Mouse (Mus musculus): ENCODE results near the gene Fcho2.

The Fcho2 gene

GRCm38 (mm10) chr13:98804480-98804879, 10.8 kb downstream of the Fcho2 start:
- no peak for DNase-seq (ENCODE audit: low spot score)

- no peak for DNase-seq (ENCODE audit: low spot score)
Measured at GRCm38 (mm10) chr13:98803699-98804098, 11.6 kb downstream of the Fcho2 start.

GRCm38 (mm10) chr13:98802957-98803356, 12.3 kb downstream of the Fcho2 start:
- no peak for DNase-seq (ENCODE audit: low spot score)

- DNase-seq (ENCODE audit: low spot score): no peak
Measured at GRCm38 (mm10) chr13:98795511-98795910, 19.7 kb downstream of the Fcho2 start.

- DNase-seq (ENCODE audit: low spot score): no peak
Measured at GRCm38 (mm10) chr13:98792864-98793263, 22.4 kb downstream of the Fcho2 start.

- no peak for DNase-seq (ENCODE audit: low spot score)
Measured at GRCm38 (mm10) chr13:98791693-98792092, 23.6 kb downstream of the Fcho2 start.

DNA sequence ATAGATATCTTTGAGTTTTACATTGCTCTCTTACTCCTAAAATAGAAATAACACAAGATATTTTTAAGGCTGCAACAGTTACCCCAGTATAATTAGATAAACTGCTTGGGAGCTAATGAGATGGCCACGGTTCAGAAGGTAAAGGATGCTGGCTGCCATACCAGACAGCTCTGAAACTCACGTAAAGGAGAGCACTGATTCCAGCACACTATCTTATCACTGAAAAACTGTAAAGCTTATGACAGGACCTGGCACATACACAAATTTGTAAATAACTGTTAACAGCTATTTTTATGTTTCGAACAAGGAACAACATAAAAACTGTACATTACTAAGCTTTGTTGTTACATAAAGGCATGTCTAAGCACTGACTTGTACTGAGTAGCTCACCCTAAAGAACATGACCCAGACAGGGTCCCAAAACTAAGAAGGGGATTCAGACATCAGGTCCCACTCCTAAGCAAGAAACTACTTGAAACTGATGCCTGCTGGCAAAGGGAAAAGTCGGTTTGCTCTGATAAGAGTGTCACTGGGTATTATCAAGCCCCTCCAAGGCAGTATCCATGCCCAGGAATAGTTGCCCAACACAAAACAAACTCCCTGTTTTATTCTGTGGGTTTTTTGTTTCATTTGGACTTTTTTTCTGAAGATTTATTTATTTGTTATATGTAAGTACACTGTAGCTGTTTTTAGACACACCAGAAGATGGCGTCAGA, 28.1 kb downstream of the Fcho2 start:
- DNase-seq (ENCODE audit: low spot score): no peak

DNA sequence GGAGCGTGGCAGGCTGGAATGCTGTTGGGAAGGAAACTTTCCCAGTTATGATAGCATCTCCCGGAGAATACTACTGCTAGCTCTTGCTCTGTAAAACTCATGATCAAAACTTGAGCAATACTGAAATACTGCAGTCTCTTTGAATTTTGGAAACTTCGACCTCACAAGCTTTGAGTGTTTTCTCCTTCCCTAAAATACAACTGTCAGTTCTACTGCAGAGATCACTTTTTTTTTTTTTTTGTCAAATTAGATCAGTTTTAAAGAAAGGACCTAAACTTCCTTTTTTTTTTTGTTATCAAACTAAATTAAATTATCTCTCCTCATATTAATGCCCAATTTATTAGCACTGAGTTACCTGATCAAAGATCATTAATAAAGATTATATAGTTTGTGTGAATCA, 37.3 kb downstream of the Fcho2 start:
- no peak for DNase-seq (ENCODE audit: low spot score)

GRCm38 (mm10) chr13:98771484-98771883, 43.8 kb downstream of the Fcho2 start:
- DNase-seq (ENCODE audit: low spot score): no peak

DNA sequence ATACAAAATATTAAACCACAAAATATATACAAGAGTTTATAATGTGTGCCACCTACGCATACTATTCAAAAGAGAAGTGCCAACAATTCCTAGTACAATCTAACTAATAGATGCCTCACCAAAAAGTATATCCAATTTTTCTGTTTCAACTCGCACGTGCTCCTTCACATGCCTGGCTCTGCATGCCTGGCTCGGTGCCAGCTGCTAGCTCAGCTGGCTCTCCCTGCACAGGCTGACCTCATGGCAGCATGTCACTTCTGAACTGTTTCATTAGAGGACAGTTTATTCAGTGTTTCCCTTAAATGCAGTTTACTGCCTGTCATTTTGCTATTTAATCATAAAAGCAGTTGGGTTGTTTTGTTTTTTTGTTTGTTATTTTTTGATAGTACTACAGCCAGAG, 46.9 kb downstream of the Fcho2 start:
- DNase-seq (ENCODE audit: low spot score): peak; percentile 49

DNA sequence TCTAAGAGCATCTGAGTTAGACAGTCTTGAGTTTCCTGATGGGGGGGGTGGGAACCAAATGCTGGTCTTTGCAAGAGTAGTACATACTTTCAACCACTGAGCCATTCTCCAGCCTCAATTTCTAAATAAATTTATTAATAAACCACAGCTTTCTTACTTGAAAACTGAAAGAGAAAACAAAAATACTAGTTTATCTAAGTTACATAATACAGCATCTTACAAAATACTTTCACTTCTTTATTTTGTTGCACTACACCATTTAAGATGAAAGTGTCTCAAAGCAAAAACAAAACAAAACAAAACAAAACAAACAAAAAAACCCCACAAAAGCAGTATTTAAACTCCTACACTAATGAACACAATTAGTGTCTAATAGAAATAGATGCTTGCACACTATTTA, 53.5 kb downstream of the Fcho2 start:
- DNase-seq (ENCODE audit: low spot score): no peak

GRCm38 (mm10) chr13:98755886-98756285, 59.4 kb downstream of the Fcho2 start:
- DNase-seq (ENCODE audit: low spot score): no peak

- DNase-seq (ENCODE audit: low spot score): no peak
Measured at GRCm38 (mm10) chr13:98744679-98745078, 70.6 kb downstream of the Fcho2 start.

GRCm38 (mm10) chr13:98743829-98744228, 71.4 kb downstream of the Fcho2 start:
- DNase-seq (ENCODE audit: low spot score): no peak

GRCm38 (mm10) chr13:98743214-98743613, 72.0 kb downstream of the Fcho2 start:
- no peak for DNase-seq (ENCODE audit: low spot score)

- DNase-seq (ENCODE audit: low spot score): no peak
Measured at GRCm38 (mm10) chr13:98738213-98738612, 77.0 kb downstream of the Fcho2 start.

DNA sequence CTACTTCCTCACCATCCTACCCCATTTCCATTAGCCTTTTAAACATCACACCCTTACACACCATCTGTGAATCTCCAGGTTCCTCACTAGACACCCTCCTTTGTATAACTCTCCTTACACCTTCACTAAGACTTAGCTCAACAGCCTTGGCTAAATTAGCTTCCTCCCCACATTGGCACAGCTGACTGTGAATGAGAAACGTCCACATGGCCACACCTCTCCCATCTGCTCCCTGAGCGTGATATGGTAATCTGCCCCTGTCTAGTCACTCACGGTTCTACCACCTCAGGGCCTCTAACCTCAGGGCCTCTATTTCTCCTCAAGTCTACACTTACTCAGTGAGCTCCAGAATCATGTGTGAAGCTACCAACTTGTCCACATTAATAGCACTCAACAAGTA, 82.0 kb downstream of the Fcho2 start:
- no peak for DNase-seq (ENCODE audit: low spot score)

DNA sequence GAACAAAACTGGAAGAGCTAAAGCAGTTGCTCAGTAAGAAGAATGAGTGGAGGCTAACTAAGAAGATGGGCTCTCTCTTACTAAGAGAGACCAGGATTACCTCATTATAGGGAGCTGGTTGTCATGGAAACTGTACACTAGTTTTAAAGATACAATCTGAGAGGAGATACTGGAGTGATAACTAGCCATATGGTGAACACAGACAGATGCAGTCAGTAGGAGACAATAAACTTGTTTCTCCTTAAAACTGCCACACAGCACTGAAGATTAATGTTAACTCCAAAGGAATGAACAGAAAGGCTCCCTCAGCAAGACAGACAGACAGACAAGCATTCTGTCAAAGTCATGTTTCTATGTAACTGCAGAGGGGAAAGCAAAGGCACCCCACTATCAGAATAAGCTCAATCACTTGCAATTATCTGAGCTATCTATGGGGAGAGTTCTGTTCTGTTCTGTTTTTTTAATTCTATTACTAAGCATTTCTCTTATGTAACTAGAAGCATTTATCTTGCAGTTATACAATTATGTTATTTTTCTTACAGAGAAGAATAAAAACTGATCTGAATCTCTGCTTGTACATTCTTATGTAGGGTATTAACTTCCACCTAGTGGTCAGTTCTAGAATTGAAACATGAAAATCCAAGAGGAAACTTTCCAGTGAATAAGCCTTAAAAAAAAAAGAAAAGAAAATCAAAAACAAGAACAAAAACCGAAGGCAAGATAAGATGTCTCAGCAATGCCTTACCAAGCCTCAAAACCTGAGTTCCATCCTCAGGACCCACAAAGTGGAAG, 85.8 kb downstream of the Fcho2 start:
- no peak for DNase-seq (ENCODE audit: low spot score)

DNA sequence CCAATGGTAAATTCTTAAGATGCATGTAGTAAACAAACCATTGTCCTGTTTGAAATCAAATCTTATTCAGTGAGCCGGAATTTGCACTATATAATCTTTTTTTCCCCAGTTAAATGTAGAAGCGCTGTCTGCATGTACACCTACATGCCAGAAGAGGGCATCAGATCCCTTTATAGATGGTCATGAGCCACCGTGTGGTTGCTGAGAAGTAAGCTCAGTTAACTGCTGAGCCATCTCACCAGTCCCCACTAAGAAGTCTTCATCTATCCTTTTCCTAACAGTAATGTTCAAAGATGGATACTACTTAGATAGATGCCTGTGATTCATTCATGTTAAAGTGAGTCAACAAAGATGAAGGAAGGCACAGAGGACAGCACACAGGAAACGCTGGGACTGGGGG, 88.8 kb downstream of the Fcho2 start:
- peak; percentile 35 for DNase-seq (ENCODE audit: low spot score)

- no peak for DNase-seq (ENCODE audit: low spot score)
Measured at GRCm38 (mm10) chr13:98723430-98723829, 91.8 kb downstream of the Fcho2 start.

- no peak for DNase-seq (ENCODE audit: low spot score)
Measured at GRCm38 (mm10) chr13:98722296-98722695, 93.0 kb downstream of the Fcho2 start.

DNA sequence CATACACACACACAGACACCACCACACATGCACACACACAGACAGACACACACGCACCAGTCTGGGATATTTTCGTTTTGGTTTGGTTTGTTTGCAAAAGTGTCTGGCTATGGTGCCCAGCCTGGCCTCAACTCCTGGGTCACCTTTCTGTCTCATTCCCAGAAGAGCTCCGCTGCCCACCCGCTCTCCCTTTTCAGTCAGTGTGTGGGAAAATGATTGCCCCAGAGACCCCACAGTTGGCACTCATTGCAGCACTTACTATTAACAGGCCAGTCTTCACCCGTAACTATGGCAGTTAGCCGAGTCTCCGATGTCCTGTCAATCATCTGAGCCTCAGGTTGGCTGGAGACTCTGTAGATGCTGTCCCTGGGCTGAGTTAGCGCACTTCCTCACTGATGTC, 99.1 kb downstream of the Fcho2 start:
- no peak for DNase-seq (ENCODE audit: low spot score)

DNA sequence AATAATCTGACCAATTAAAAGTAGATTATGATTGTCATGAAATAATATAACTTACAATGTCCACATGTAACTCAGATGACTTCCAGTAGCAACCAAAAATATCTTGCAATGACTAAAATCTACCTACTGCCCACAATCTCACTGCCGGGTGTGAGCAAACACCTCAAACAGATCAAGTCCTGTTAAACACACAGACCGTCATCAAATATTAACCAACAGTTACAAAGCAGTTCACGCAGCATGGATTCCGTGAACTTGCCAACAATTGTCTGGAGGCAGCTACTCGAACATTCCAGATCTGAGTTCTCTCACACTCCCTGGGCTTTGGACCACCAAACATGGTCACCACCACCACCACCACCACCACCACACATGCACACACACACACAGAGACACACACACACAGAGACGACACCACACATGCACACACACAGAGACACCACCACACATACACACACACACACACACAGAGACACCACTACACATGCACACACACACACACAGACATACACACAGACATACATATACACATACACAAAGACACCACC, 99.7 kb downstream of the Fcho2 start:
- DNase-seq (ENCODE audit: low spot score): no peak

Measured in layer of hippocampus, adult 11-12 months (tissue).